Mouse (Mus musculus) embryonic facial prominence, embryonic 10.5 days (tissue): ENCODE results near the gene Idua. TPM values are rescaled to one million over a fixed set of nuclear protein-coding genes. Genes with fewer than 3 reads are reported as not detected.

Experiments
- DNase-seq: peaks from one replicate; pipeline ENCODE4 v3.0.0-alpha.2; 2017; ENCODE audit warnings: low spot score
- H3K27ac ChIP-seq: fragments of 300-500 bp; sonication (generic); replicated peaks from 2 replicates; pipeline ENCODE4 v1.5.1; 2016; ENCODE audit warnings: mild to moderate bottlenecking
- H3K27me3 ChIP-seq: fragments of 300-500 bp; sonication (generic); replicated peaks from 2 replicates; pipeline ENCODE4 v1.6.1; 2016; ENCODE audit warnings: low read depth, mild to moderate bottlenecking; ENCODE audit not compliant: poor library complexity, severe bottlenecking
- H3K36me3 ChIP-seq: fragments of 300-500 bp; sonication (generic); replicated peaks from 2 replicates; pipeline ENCODE4 v1.6.1; 2016; ENCODE audit warnings: mild to moderate bottlenecking, moderate library complexity
- H3K4me1 ChIP-seq: fragments of 300-500 bp; sonication (generic); 2 replicates; pipeline ENCODE4 v1.6.1; 2016
- H3K4me3 ChIP-seq: fragments of 300-500 bp; sonication (generic); 2 replicates; pipeline ENCODE4 v1.5.1; 2016; ENCODE audit warnings: mild to moderate bottlenecking, moderate library complexity
- H3K9me3 ChIP-seq: fragments of 300-500 bp; sonication (generic); 2 replicates; pipeline ENCODE4 v1.6.1; 2016; ENCODE audit warnings: mild to moderate bottlenecking
- WGBS: fragments of 180-500 bp; shearing (Covaris S2); methylation state at CpG from one replicate; pipeline ENCODE4 v1.1.7; 2016; 5-methylcytosine and 5-hydroxymethylcytosine counted together
- polyA plus RNA-seq: library from polyadenylated mRNA; unstranded; fragments of >200 nt; fragmentation: Nextera tagmentation; extraction: Ambion mirVana; gene quantifications from 2 replicates; pipeline ENCODE4 v1.2.1, GENCODE M21; 2016

Idua gene
- polyA plus RNA-seq, 1 experiment from 2014 or later = 9.3 TPM

DNA sequence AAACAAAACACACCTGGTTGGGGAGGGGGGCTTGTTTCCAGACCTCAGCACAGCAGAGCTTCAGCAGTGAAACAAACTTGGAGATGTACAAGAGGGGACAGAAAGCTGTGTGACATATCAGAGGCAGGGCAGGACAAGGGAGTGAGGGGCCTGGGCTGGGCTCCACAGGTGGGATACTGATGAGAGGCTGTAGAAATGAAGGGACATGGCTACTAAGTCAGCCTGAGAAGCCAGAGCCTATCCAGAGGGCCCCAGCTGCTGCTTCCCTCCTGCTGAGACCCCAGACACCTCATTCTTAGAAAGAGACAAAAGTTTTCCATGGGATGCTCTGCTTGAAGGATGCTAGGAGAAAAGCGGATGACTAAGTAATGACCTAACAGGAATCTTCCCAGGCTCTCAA, 1.5 kb upstream of the Idua start:
- H3K4me1 ChIP-seq = peaks cover 20% of the 10 kb centered on the region
- no peak overlapping the region for H3K27ac ChIP-seq
- DNase-seq = no peak
- 79% methylated on average over 1 of the region's 1 CpGs for WGBS
- H3K36me3 ChIP-seq = peaks cover 48% of the 10 kb centered on the region
- peaks cover 6% of the 10 kb centered on the region; the same call in 1 of the 2 replicates for H3K27me3 ChIP-seq
- no peaks in the 10 kb centered on the region for H3K9me3 ChIP-seq
- no peak overlapping the region for H3K4me3 ChIP-seq

DNA sequence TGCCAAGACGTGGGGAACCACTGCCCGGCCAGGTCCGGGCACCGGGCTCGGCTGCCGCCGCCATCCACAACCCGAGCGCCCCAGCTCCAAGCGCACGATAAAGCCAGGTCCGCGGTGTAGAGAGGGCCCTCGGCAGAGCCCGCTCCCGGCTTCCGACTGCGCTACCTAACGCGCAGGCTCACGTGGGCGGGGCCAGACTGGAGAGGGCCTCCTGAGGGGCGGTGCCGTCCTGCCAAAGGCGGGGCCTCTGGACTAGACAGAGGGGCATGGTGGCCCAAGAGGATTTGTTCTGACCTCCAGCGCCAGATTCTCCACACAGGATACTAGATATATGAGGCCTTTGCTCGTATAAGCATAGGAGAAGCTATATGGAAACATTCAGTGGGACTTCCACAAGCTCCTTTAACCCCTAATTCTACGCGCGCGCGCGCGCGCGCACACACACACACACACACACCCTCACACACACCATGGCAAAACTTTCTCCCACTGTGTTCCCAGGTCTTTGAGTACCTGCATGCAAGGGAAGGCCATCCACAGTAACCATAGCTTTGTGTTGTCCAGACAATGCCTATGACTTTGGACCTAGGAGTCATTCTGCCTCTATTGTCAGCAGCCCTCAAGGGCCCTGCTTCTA, 619 bp downstream of the Idua start:
- Histone ChIP-seq H3K36me3 (peaks cover 27% of the 10 kb centered on the region), H3K4me3 (peak overlapping the region; percentile 81), H3K4me1 (peaks cover 20% of the 10 kb centered on the region), H3K27me3 (peaks cover 6% of the 10 kb centered on the region; the same call in 1 of the 2 replicates), H3K9me3 (no peaks in the 10 kb centered on the region), H3K27ac (peak overlapping the region; percentile 86)
- peak; percentile 92 for DNase-seq
- 14% methylated on average over 36 of the region's 36 CpGs for WGBS

DNA sequence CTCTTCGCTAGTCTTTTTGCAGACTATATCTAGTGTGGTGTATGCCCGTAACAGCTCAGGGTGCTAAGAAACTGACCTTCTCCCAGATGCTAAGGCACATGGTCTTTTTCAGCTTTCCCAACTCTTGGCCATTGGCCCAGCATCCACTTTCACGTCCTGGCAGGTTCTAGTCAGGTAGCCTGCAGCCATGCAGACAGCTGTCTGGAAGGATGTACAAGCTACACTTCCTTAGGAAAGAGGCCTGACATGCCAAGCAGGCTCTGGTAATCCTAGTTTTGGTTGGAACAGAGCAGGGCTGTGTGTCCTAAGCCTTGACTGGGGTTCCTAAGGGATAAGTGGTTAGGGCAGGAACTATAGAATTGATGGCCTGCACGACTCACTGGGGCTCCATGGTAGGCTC, 2.6 kb downstream of the Idua start:
- Histone ChIP-seq H3K4me1 (peaks cover 20% of the 10 kb centered on the region), H3K9me3 (no peaks in the 10 kb centered on the region), H3K4me3 (no peak overlapping the region), H3K27ac (no peak overlapping the region), H3K36me3 (peaks cover 9% of the 10 kb centered on the region; the same call in 1 of the 2 replicates), H3K27me3 (peaks cover 6% of the 10 kb centered on the region; the same call in 1 of the 2 replicates)
- WGBS = 86% methylated on average over 4 of the region's 4 CpGs
- DNase-seq = no peak

DNA sequence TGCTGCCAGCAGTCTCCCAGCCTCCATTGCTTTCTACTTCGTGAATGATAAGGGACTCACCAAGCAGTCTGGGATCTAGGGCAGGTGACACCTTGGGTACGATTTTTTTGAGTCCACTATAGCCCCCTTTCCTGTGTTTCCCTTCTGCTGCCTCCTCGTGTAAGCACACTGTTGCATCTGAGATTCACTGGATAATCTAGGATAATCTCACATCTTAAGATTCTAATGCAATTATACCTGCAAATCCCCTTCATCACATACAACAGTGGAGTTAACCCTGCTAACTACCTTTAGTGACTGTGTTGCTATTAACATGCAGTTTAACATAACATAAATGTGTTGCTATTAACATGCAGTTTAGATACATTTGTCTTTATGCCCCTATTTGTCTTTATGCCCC, 4.9 kb downstream of the Idua start:
- H3K4me3 ChIP-seq = no peak overlapping the region
- 47% methylated on average over 3 of the region's 3 CpGs for WGBS
- H3K9me3 ChIP-seq = no peaks in the 10 kb centered on the region
- no peak for DNase-seq
- H3K4me1 ChIP-seq = peaks cover 22% of the 10 kb centered on the region
- H3K36me3 ChIP-seq = no peaks in the 10 kb centered on the region
- peaks cover 6% of the 10 kb centered on the region; the same call in 1 of the 2 replicates for H3K27me3 ChIP-seq
- H3K27ac ChIP-seq = no peak overlapping the region

DNA sequence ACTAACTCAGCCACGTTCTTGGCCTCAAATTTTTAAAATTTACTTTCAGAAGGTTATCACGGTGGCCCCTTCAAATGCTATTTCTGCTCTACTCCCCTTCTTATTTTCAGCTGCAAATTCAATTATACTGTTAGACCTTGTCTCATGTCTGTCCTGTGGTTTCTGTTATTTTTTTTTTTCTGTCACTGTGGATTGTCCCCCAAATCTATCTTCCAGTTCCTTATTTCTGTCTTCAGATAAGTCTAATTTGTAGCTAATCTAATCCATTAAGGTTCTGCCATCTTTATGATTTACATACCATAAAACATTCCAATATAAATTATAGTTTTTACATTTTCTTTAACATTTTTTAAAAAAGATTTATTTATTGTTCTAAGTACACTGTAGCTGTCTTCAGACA, 7.2 kb downstream of the Idua start:
- H3K36me3 ChIP-seq = peaks cover 14% of the 10 kb centered on the region
- H3K27me3 ChIP-seq = peaks cover 6% of the 10 kb centered on the region; the same call in 1 of the 2 replicates
- no peak for DNase-seq
- H3K4me1 ChIP-seq = peaks cover 20% of the 10 kb centered on the region
- 74% methylated on average over 2 of the region's 2 CpGs for WGBS
- H3K9me3 ChIP-seq = no peaks in the 10 kb centered on the region
- no peak overlapping the region for H3K27ac ChIP-seq
- no peak overlapping the region for H3K4me3 ChIP-seq

DNA sequence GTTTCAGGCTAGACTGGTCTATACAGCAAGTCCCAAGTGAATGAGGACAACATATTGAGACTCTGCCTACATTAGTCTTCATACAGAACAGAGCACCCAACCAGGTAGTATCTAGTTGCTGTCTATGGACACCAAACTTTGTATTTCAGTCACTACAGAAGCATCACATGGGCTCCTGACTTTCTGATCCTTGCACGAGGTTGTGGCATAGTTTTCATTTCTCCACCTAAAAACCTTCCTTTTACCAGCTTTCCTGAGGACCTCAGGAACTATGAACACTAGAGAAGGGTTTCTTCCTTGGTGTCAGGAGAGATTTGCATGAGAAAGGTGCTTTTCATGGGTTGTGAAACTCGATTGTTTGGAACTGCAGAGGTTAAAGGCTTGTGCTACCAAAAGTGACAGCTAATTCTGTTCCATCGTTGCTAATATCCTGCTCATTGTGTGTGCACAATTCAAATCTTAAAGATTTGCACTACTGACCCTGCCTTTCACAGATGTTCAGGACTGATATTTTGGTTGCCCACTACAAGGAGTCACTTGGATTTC, 8.3 kb downstream of the Idua start:
- Histone ChIP-seq H3K9me3 (no peaks in the 10 kb centered on the region), H3K27me3 (no peaks in the 10 kb centered on the region), H3K36me3 (peaks cover 25% of the 10 kb centered on the region), H3K4me3 (peak overlapping the region; percentile 70), H3K27ac (peak overlapping the region; percentile 93), H3K4me1 (peaks cover 20% of the 10 kb centered on the region)
- 20% methylated on average over 3 of the region's 3 CpGs for WGBS
- DNase-seq = no peak

DNA sequence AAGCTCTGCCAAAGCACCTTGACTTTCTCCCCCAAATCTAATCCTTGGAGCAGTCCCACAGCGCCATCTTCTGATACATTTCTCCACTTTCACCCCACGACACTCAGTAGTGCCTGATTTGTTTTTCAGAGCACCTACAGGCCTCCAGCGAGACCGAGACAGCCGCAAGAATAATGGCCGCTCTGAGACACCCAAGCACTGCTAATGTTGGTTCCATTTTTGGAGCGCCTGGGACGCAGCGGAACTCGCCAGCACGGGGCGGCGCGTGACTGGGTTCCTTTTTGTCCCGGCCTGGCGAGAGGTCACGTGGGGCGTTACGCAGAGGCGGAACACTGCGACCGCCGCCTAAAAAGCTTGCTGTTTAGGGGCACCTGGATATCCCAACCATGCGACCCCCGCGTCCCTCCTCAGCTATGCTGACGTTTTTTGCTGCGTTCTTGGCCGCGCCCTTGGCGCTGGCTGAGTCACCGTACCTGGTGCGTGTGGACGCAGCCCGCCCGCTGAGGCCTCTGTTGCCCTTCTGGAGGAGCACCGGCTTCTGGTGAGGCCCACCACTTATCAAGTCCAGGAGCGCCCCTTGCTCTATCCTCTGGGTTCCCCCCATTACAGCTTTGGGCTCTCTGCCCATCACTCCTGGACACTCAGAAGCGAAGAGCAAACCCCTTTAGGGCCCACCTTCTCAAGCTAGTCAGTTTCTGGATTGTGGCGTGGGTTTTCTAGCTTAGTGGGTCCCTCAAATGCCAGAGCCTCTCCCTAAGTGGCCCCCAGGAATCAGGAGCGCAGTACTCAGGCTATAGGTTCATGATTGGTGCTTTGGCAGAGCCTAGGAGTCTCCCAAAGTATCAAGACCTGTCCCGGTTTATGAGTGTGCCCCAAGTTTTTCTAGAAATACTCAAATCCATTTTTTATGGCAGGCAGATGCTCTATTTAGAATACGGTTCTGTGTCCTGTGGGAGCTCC, 9.1 kb downstream of the Idua start, which contains the start of gene Dgkq:
Dgkq (minus strand) TSS at position 696 of the 960 bp plus-strand sequence.
- peak; percentile 87 for DNase-seq
- Histone ChIP-seq H3K36me3 (peaks cover 29% of the 10 kb centered on the region), H3K4me1 (peaks cover 20% of the 10 kb centered on the region), H3K9me3 (no peaks in the 10 kb centered on the region), H3K27ac (peak within 1 kb of the TSS; percentile 93), H3K27me3 (no peaks in the 10 kb centered on the region), H3K4me3 (peak within 1 kb of the TSS; percentile 70)
- 7% methylated on average over 43 of the region's 43 CpGs for WGBS

DNA sequence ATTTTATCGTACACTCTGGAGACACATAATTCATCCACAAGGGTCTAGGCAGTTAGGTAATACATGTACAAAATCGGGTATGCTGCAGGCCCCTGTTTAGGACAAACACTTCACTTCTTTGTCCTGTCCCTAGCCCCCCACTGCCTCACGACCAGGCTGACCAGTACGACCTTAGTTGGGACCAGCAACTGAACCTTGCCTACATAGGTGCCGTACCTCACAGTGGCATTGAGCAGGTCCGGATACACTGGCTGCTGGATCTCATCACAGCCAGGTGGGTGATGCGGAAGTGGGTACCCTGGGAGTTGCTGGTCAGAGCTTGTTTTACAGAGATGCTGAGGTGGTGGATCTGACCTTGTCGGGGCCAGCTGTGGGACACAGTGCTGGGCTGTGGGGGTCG, 9.9 kb downstream of the Idua start:
- DNase-seq = no peak
- H3K27ac ChIP-seq = no peak overlapping the region; the same call in 1 of the 2 replicates
- no peaks in the 10 kb centered on the region for H3K9me3 ChIP-seq
- WGBS = 83% methylated on average over 9 of the region's 9 CpGs
- no peaks in the 10 kb centered on the region for H3K27me3 ChIP-seq
- peaks cover 20% of the 10 kb centered on the region for H3K4me1 ChIP-seq
- H3K4me3 ChIP-seq = peak overlapping the region; percentile 70
- peaks cover 29% of the 10 kb centered on the region for H3K36me3 ChIP-seq

DNA sequence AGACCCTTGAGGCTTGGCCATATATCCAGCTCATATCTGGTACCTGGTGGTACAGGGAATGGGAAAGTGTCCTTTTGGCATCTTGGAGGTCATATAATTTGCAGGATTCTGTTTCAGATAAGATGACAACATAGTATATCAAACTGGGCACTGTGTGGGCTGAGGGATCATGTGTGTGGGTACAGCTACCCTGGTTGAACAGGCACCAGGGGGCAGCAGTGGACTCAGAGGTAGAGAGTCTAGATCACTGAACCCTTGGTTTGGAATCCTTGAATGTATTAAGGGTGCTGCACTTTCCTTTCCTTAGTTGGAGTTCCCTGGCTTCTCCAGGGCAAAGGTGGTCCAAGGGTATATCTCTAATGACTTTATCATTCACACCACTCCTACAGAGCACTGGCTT, 10.7 kb downstream of the Idua start:
- H3K27ac ChIP-seq = no peak overlapping the region
- peak; percentile 41 for DNase-seq
- no peaks in the 10 kb centered on the region for H3K9me3 ChIP-seq
- peaks cover 20% of the 10 kb centered on the region for H3K4me1 ChIP-seq
- no peak overlapping the region for H3K4me3 ChIP-seq
- peaks cover 29% of the 10 kb centered on the region for H3K36me3 ChIP-seq
- H3K27me3 ChIP-seq = no peaks in the 10 kb centered on the region

DNA sequence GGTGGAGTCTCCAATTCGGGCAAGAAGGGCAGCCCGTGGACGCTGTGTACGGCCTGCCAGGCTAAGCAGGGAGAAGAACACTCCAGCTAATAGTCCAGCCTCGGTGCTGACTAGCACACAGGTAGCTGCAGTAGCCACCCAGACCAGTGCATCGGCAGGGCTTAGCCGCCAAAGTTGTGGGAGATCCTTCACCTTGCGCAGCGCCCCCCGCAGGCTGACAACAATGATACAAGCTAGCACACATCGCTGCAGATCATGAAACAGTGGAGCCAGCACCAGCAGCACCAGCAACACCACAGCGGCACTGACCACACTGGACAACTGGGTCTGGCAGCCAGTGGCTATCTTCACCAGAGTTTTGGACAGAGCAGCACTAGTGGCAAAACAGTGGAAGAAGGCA, 11.6 kb downstream of the Idua start:
- no peaks in the 10 kb centered on the region for H3K27me3 ChIP-seq
- H3K4me1 ChIP-seq = peaks cover 24% of the 10 kb centered on the region
- no peaks in the 10 kb centered on the region for H3K9me3 ChIP-seq
- H3K27ac ChIP-seq = no peak overlapping the region
- peaks cover 29% of the 10 kb centered on the region for H3K36me3 ChIP-seq
- DNase-seq = no peak
- H3K4me3 ChIP-seq = no peak overlapping the region
- WGBS = 96% methylated on average over 12 of the region's 12 CpGs

DNA sequence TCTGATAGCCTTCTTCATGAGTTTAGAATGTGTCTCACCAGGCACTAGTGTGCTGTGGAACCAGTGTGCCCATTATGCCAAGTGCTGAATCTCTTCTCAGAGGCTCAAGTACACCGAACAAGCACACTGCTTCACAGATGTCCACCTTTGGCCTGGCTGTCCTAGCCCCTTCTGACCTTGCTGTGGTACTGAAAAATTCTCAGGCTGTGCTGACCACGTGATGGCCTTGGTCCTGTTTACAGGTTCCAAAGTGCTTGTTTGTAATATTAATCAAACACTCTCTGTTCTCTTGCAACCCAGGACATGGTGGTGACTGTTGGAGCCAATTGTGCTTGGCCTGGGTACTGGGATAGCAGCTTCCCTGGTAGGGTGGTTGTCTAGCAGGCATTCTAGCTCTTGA, 14.5 kb downstream of the Idua start:
- Histone ChIP-seq H3K27me3 (no peaks in the 10 kb centered on the region), H3K36me3 (peaks cover 29% of the 10 kb centered on the region), H3K27ac (no peak overlapping the region), H3K4me1 (peaks cover 27% of the 10 kb centered on the region), H3K9me3 (no peaks in the 10 kb centered on the region), H3K4me3 (no peak overlapping the region)
- no peak for DNase-seq
- WGBS = 78% methylated on average over 2 of the region's 2 CpGs

DNA sequence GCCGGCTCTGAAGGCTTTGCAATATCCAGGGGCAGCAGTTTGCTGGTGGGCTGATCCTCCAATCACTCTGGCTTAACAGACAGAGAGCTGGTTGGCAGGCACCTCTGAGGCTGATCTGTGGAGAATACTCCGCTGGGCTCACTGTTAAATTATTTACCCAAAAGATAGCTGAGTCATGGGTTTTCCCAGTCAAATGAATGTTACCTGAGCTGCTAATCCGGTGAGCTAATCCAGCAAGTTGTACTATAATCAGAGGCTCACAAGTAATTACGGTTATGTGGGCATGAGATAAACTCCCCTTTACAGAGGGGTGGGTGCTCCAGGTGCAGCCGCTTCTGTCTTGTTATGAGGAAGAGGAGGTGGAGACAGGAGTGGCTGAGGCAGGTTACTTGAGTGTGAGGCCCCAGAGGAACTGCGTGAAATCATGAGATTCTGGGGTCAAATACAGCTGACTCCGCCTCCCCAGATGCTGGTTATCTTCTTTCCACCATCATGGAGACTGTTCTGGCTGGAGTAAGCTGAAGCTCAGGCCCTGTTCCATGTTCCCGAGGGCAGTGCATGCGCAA, 15.2 kb downstream of the Idua start, which contains the start of gene Slc26a1:
Slc26a1 (minus strand) TSS at position 319 of the 566 bp plus-strand sequence.
- DNase-seq = no peak
- Histone ChIP-seq H3K4me1 (peaks cover 19% of the 10 kb centered on the region), H3K4me3 (no peak within 1 kb of the TSS), H3K9me3 (no peaks in the 10 kb centered on the region), H3K27ac (no peak within 1 kb of the TSS), H3K36me3 (peaks cover 31% of the 10 kb centered on the region), H3K27me3 (no peaks in the 10 kb centered on the region)
- WGBS = 78% methylated on average over 9 of the region's 9 CpGs
